Mouse (Mus musculus): ENCODE data around the gene Sarnp.

DNA sequence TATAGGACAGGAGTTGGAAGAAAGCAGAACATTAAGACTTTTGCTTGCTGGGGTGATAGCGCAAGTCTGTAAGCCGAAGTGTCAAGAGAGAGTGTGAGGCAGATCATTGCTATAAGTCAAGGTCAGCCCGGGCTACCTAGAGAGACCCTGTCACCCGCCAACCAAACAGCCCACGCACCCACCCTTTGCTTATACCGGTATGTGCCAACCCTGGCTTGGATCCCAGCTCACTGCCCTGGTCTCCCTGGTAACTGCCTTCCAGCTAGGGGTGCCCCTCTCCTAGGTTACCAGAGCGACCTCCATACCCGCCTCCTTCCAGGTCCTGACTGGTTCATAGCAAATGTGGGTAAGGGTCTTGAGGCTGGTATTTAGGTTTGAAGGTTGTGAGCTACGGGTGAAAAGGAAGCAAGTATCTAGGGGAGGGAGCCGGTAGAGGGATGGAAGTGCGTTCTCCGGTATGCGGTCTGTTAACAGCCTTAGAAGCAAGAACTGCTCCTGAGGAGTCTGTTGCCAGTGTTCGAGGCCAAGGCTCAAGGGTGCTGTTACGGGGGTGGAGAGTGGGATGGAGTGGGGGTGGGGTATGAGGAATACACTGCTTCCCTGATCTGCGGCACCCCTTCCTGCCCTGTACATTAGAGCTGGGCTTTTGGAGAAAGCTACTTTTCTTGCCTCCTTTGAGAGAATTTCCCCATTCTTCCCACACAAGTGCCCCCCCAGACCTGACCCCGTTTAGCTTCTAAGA is 79.0 kb downstream of the Sarnp start:
- TF ChIP-seq POLR2A (IDR thresholded peaks at IDR 0.05; ENCODE audit: control insufficient read depth, extremely low read depth, insufficient read depth, low read length, poor library complexity): no peak
- no peak for TF ChIP-seq CTCF (IDR thresholded peaks at IDR 0.05; ENCODE audit: borderline replicate concordance, control insufficient read depth, extremely low read depth, insufficient read depth, low read length, poor library complexity)
